Mouse (Mus musculus) left cerebral cortex, adult 9 months (tissue): ENCODE data around the gene Il22ra2.

ENCODE experiments used
- DNase-seq, 2 experiments: peaks; one replicate each; pipeline ENCODE4 v3.0.0; 2022; ENCODE audit warnings: low spot score in 2 of 2

Gene Il22ra2

GRCm38 (mm10) chr10:19621408-19622048 is at the start of gene Il22ra2:
TSS of gene Il22ra2 (plus strand) at chr10:19621998.
- no peak for DNase-seq

DNA sequence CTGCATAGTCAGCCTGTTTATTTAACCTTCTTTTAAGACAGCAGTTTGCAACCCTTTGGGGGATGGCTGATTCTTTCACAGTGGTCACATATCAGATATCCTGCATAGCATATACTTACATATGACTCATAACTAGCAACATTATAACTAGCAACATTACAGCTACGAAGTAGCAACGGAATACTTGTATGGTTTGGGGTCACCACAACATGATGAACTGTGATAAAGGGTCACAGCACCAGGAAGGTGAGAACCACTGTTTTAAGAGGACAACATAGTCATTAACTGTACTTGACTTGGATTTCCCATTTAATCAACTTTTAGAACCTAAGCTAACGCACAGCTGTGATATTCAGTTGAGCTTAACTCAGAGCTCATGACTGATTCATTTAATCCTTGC is 44.2 kb upstream of the Il22ra2 start:
- no peak for DNase-seq

GRCm38 (mm10) chr10:19578001-19578400 is 43.8 kb upstream of the Il22ra2 start:
- DNase-seq: no peak

DNA sequence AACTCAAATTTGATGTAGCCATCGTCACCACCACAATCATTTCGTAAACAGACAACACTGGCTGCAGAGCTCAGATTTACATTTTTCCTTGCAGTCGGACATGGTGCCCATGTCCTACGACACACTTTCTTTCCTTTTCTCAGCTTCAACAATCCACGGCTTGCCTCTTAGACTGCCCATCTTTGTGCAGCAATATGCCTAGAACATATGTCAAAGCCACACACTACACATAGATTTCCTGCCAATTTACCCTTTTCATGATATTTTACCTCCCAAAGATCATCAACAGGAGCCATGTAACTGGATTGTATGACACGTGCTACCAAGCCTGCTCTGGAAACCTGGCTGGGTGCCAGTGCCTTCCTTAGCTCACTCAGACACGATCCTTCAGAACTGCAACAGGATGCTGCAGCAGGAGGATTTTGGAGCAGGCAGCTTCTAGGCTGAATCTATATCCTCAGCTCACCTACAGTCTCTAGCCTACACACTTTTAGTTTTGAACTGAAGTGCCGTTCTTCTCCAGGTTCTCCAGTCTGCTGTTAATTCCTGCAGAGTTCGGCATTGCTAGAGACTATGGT is 43.3 kb upstream of the Il22ra2 start:
- peak in 1 of 2 experiments; percentile 38 for DNase-seq

DNA sequence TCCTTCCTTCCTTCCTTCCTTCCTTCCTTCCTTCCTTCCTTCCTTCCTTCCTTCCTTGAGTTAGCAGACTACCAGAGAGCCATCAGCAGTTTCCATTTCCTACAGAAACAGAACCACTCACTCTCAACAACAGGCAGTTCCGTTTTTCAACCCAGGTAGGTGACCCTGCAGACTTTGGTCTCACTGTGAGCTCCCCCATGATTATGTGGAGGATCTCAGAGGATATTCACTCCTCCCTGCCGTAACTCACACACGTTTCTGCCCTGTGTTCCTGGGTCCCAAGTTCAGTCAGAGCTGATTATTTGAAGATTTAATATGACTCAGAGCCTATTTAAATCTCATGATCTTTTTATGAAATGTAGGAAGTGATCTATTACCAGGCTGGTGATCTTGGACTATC is 41.1 kb upstream of the Il22ra2 start:
- no peak for DNase-seq

DNA sequence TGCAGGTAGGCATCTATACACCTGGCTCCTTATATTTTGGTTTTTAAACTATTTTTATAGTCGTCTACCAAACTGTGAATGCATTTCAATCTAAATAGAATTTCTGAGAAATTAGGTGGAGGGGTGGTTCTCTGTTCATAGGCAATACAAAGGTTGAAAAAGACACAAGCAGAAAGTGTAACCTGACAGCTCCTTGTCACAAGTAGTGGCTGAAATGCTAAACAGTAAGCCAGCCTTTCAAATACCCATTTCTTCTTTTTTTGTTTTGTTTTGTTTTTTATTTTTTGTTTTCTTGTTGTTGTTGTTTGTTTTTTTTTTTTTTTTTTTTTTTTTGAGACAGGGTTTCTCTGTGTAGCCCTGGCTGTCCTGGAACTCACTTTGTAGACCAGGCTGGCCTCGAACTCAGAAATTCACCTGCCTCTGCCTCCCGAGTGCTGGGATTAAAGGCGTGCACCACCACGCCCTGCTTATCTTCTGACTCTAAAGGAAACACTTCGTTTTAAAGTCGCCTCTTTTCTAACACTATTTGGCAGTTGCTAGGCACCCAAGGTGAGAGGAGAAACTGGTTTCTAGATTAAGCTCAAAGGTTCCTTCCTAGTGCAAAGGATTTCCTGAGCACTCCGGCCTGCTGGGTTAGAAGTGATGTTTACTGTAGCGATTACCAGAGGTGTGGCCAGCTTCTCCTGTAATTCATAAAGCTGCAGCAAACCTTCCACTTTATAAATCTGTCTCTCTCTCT is 39.8 kb upstream of the Il22ra2 start:
- no peak for DNase-seq

DNA sequence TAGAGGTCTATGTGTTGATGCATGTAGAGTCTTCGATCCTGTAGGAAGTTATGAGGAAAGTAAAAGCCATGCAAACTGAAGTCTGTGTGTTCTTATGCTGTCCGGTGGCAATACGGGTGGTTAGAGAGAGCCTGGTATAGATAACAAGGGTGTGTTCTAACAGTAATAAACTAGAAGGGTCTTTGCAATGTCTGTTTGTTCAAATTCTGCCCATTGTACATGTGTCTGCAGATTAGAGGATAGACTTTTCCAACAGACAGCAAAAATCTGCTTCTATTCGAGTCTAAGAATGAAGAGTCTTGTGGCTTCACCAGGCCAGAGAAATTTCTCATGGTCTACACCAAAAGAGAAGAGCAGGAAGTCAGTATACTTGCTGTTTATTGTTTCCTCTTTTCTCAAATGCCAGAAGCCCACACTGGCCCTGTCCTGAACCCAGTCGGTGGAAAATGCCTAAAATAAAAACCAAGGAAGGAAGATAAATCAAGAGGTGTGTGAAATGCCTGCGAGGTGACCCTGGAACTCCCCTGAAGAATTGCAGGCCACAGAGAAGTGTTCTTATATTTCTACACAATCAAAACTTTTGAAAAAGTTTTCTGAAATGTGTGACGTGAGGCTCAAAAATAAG is 38.9 kb upstream of the Il22ra2 start:
- no peak for DNase-seq

DNA sequence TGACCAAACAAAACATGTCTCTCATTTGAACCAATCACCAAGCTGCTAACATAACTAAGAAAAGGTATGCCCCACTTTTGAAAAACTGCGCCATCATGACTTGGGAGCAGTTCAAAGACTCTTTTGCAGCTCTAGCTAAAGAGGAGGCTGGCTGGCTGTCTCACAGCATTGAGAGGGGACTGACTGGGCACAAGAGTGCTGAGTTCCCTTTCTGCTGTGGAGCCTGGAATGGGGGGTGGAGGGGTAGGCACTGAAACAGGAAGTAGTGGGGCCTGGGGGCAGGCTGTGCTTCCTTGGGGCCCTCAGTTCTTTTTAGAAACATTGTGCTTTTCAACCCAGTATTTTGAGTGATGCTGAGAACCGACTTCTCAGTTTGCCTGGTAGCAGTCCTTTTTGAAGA is 37.7 kb upstream of the Il22ra2 start:
- DNase-seq: peak in 1 of 2 experiments; percentile 38

- no peak for DNase-seq
Measured at GRCm38 (mm10) chr10:19584846-19585245, 37.0 kb upstream of the Il22ra2 start.

DNA sequence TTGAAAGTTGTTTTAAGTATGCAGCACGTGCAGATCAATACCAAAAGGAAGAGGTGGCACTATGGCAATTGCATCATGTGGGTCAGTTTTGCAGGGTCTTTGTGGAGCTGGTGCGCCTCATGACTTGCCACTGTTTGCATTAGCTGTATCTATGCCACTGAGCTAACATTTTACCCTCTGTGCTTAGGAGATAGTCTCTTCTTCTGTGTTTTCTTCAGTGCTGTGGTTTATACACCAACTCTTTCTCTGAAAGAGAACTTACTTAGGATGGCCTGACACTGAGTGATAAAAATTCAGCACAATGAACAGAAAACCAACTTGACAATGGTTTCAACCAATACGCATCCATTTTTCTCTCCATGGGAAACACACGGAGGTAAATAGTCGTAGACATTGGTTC is 35.9 kb upstream of the Il22ra2 start:
- no peak for DNase-seq

DNA sequence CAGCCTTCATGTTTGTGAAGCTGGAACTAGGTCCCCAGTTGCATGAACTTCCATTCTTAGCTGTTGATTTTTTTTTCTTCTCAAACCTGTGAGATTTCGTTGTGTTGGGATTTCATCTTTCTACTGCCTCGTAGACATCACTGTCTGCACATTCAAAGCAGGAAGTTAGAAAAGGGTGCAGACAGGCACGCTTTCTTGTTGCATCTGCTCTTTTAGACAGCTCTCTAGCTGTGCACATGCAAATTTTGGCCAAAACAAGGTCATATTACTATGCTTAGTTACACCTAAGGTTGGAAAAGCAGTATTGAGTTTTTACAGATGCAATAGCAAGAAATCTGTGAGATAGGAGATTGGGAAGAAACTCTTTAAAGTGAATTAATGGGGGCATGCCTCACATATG is 34.5 kb upstream of the Il22ra2 start:
- no peak for DNase-seq

- DNase-seq: no peak
Measured at GRCm38 (mm10) chr10:19589626-19590025, 32.2 kb upstream of the Il22ra2 start.

DNA sequence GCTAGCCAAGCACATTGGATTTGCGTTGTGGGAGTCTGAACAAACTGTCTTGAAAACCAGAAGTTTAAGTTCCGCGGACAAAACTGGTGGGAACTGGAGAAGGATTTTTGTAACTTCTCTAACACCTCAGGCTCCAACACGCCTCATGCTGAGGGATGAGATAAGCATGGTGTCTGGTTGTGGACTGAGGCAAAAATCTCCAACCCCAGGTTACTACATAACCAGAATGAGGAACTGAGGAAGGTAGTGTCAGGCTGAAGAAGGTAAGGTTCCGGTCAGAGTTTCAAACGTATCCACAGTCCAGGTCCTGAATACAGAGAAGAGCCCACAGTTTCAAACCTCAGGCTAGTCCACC is 30.5 kb upstream of the Il22ra2 start:
- no peak for DNase-seq

GRCm38 (mm10) chr10:19591641-19592441 is 30.0 kb upstream of the Il22ra2 start, which contains the start of gene Ifngr1:
TSS of gene Ifngr1 (plus strand) at chr10:19591949.
- peak; percentile 92 to 97 for DNase-seq

- DNase-seq: no peak
Measured at GRCm38 (mm10) chr10:19592556-19592955, 29.2 kb upstream of the Il22ra2 start.

DNA sequence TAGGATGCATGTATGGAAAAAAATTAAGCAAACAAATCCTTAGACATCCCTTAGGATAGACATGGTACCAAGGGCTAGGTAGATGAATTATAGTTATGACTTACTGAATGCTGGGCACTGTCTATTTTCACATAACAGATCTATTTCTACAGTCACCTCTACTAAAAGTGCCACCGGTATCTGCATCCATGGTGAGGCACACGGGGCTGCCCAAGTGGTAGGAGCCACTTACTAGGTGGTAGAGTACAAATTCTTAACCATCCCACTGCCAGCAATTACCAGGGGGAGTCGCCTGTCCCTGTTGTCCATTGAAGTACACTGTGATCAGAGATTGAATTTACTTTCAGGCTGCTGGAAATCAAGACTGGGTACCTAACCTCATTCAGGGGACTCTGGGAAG is 28.5 kb upstream of the Il22ra2 start:
- DNase-seq: no peak

- no peak for DNase-seq
Measured at GRCm38 (mm10) chr10:19594201-19594905, 27.4 kb upstream of the Il22ra2 start.

GRCm38 (mm10) chr10:19596866-19597265 is 24.9 kb upstream of the Il22ra2 start:
- DNase-seq: no peak

DNA sequence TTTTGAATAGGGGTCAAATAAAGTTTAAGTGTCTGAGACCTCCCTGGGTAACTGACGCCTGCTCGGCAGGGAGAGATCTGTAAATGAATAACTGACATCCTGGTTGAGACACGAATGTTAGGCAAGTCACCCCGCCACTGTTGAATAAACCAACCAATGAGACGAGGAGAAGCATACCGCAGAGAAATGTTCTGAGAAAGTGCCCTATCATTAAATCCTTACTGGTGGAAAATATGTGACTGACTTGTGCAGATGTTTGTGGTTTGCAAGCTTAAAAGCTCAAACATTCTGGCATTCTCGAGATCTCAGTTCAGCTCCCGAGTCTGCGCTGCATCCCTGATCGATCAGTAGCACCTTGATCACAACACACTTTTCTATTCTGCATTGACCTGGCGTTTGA is 23.7 kb upstream of the Il22ra2 start:
- no peak for DNase-seq

GRCm38 (mm10) chr10:19599331-19600092 is 22.3 kb upstream of the Il22ra2 start:
- DNase-seq: no peak

DNA sequence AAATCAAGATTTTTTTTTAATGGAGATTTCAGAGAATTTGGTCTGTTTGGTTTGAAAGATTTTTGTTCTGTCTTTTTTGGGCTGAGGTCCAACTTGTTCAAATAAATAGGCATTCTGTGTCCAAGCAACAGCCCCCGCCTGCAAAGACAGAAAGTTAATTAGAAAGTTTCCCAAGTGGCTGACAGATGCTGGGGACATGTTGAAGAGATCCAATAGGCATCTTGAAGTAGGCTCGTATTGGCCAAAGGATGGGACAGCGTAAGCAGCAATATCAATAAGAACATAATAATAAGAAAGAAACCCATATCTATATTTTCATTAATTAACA is 21.7 kb upstream of the Il22ra2 start:
- DNase-seq: no peak
